Mouse (Mus musculus) spleen, adult 18-20 months (tissue): ENCODE measurements around the gene Slc25a19.
A peak's percentile ranks its signal among the peaks of the same experiment; 100 is the strongest.
"Not testable (repeated sequence)": the region's sequence is repeated elsewhere in the genome, so short reads cannot be mapped to it uniquely, and the experiment has no call there.

Experiments used
- DNase-seq, 2 experiments: peaks; one replicate each; pipeline ENCODE4 v3.0.0; 2022; ENCODE audit warnings: mixed read lengths in 2 of 2

Gene Slc25a19

GRCm38 (mm10) chr11:115627705-115628464, at the start of gene Slc25a19:
Gene Slc25a19 (minus strand): TSS chr11:115628295.
- DNase-seq = peak; percentile 97 to 98

GRCm38 (mm10) chr11:115677511-115677910, 49.4 kb upstream of the Slc25a19 start:
- no peak for DNase-seq

GRCm38 (mm10) chr11:115676738-115677137, 48.6 kb upstream of the Slc25a19 start:
- DNase-seq = no peak

- no peak for DNase-seq
Measured at GRCm38 (mm10) chr11:115674235-115674865, 46.3 kb upstream of the Slc25a19 start.

GRCm38 (mm10) chr11:115673471-115674234, 45.6 kb upstream of the Slc25a19 start:
- DNase-seq = no peak

- DNase-seq = no peak
Measured at GRCm38 (mm10) chr11:115672226-115672987, 44.3 kb upstream of the Slc25a19 start.

- no peak for DNase-seq
Measured at GRCm38 (mm10) chr11:115670451-115671050, 42.5 kb upstream of the Slc25a19 start.

- no peak for DNase-seq
Measured at GRCm38 (mm10) chr11:115663676-115664335, 35.7 kb upstream of the Slc25a19 start.

- DNase-seq = no peak
Measured at GRCm38 (mm10) chr11:115660376-115660775, 32.3 kb upstream of the Slc25a19 start.

- DNase-seq = no peak
Measured at GRCm38 (mm10) chr11:115658521-115658920, 30.4 kb upstream of the Slc25a19 start.

GRCm38 (mm10) chr11:115654128-115654527, 26.0 kb upstream of the Slc25a19 start:
- DNase-seq = no peak

GRCm38 (mm10) chr11:115653194-115653593, 25.1 kb upstream of the Slc25a19 start:
- DNase-seq = no peak

- no peak for DNase-seq
Measured at GRCm38 (mm10) chr11:115651680-115652079, 23.6 kb upstream of the Slc25a19 start.

- DNase-seq = no peak
Measured at GRCm38 (mm10) chr11:115649706-115650105, 21.6 kb upstream of the Slc25a19 start.

- DNase-seq = peak in 1 of 2 experiments; percentile 54
Measured at GRCm38 (mm10) chr11:115647459-115647858, 19.4 kb upstream of the Slc25a19 start.

GRCm38 (mm10) chr11:115646439-115646838, 18.3 kb upstream of the Slc25a19 start:
- peak in 1 of 2 experiments; percentile 43 for DNase-seq

- DNase-seq = not testable (repeated sequence)
Measured at GRCm38 (mm10) chr11:115645498-115645897, 17.4 kb upstream of the Slc25a19 start.

GRCm38 (mm10) chr11:115644308-115644707, 16.2 kb upstream of the Slc25a19 start:
- DNase-seq = no peak

- DNase-seq = no peak
Measured at GRCm38 (mm10) chr11:115643265-115643664, 15.2 kb upstream of the Slc25a19 start.

GRCm38 (mm10) chr11:115642705-115643104, 14.6 kb upstream of the Slc25a19 start:
- no peak for DNase-seq

- DNase-seq = no peak
Measured at GRCm38 (mm10) chr11:115641664-115642036, 13.6 kb upstream of the Slc25a19 start.
